Mouse (Mus musculus): ENCODE results near the gene Gm14137. TPM values are rescaled to one million over a fixed set of nuclear protein-coding genes. Genes with fewer than 3 reads are reported as not detected.
A peak's percentile ranks its signal among the peaks of the same experiment; 100 is the strongest.

Gene Gm14137
- polyA plus RNA-seq, 1 experiment = not detected

GRCm38 (mm10) chr2:119194140-119194539 lies 19.8 kb downstream of the Gm14137 start:
- no peak overlapping the region for H3K4me3 ChIP-seq (ENCODE audit: insufficient read depth, low read length)
- TF ChIP-seq POLR2A (IDR thresholded peaks at IDR 0.05; ENCODE audit: borderline replicate concordance, low read depth, low read length) = no peak
- TF ChIP-seq CTCF (IDR thresholded peaks at IDR 0.05; ENCODE audit: low read depth, low read length) = no peak
- no peak overlapping the region for H3K27ac ChIP-seq (ENCODE audit: insufficient read depth, low read depth, low read length)
- H3K4me1 ChIP-seq (ENCODE audit: control insufficient read depth, insufficient read depth, low read length) = peaks cover under 1% of the 10 kb centered on the region; the same call in 1 of the 2 replicates

- H3K4me3 ChIP-seq (ENCODE audit: insufficient read depth, low read length) = no peak overlapping the region
- no peak overlapping the region for H3K27ac ChIP-seq (ENCODE audit: insufficient read depth, low read depth, low read length)
- no peak for TF ChIP-seq CTCF (IDR thresholded peaks at IDR 0.05; ENCODE audit: low read depth, low read length)
- no peak for TF ChIP-seq POLR2A (IDR thresholded peaks at IDR 0.05; ENCODE audit: borderline replicate concordance, low read depth, low read length)
- no peaks in the 10 kb centered on the region for H3K4me1 ChIP-seq (ENCODE audit: control insufficient read depth, insufficient read depth, low read length)
Measured at GRCm38 (mm10) chr2:119196316-119197108, 22.2 kb downstream of the Gm14137 start.

GRCm38 (mm10) chr2:119197493-119197892 lies 23.2 kb downstream of the Gm14137 start:
- Histone ChIP-seq H3K4me3 (ENCODE audit: insufficient read depth, low read length) (no peak overlapping the region), H3K4me1 (ENCODE audit: control insufficient read depth, insufficient read depth, low read length) (peaks cover under 1% of the 10 kb centered on the region; the same call in 1 of the 2 replicates), H3K27ac (ENCODE audit: insufficient read depth, low read depth, low read length) (no peak overlapping the region)
- TF ChIP-seq POLR2A (IDR thresholded peaks at IDR 0.05; ENCODE audit: borderline replicate concordance, low read depth, low read length) = no peak
- TF ChIP-seq CTCF (IDR thresholded peaks at IDR 0.05; ENCODE audit: low read depth, low read length) = no peak

GRCm38 (mm10) chr2:119198049-119198448 lies 23.7 kb downstream of the Gm14137 start:
- Histone ChIP-seq H3K4me1 (ENCODE audit: control insufficient read depth, insufficient read depth, low read length) (peaks cover 6% of the 10 kb centered on the region), H3K4me3 (ENCODE audit: insufficient read depth, low read length) (no peak overlapping the region), H3K27ac (ENCODE audit: insufficient read depth, low read depth, low read length) (no peak overlapping the region)
- TF ChIP-seq CTCF (IDR thresholded peaks at IDR 0.05; ENCODE audit: low read depth, low read length) (no peak), POLR2A (IDR thresholded peaks at IDR 0.05; ENCODE audit: borderline replicate concordance, low read depth, low read length) (no peak)

GRCm38 (mm10) chr2:119198934-119199333 lies 24.6 kb downstream of the Gm14137 start:
- Histone ChIP-seq H3K27ac (ENCODE audit: insufficient read depth, low read depth, low read length) (no peak overlapping the region), H3K4me1 (ENCODE audit: control insufficient read depth, insufficient read depth, low read length) (peaks cover 14% of the 10 kb centered on the region), H3K4me3 (ENCODE audit: insufficient read depth, low read length) (no peak overlapping the region)
- TF ChIP-seq CTCF (IDR thresholded peaks at IDR 0.05; ENCODE audit: low read depth, low read length) (no peak), POLR2A (IDR thresholded peaks at IDR 0.05; ENCODE audit: borderline replicate concordance, low read depth, low read length) (no peak)

GRCm38 (mm10) chr2:119202914-119203453 lies 28.7 kb downstream of the Gm14137 start:
- peaks cover 18% of the 10 kb centered on the region for H3K4me1 ChIP-seq (ENCODE audit: control insufficient read depth, insufficient read depth, low read length)
- no peak overlapping the region for H3K4me3 ChIP-seq (ENCODE audit: insufficient read depth, low read length)
- H3K27ac ChIP-seq (ENCODE audit: insufficient read depth, low read depth, low read length) = no peak overlapping the region
- TF ChIP-seq POLR2A (IDR thresholded peaks at IDR 0.05; ENCODE audit: borderline replicate concordance, low read depth, low read length) (no peak), CTCF (IDR thresholded peaks at IDR 0.05; ENCODE audit: low read depth, low read length) (no peak)

- TF ChIP-seq POLR2A (IDR thresholded peaks at IDR 0.05; ENCODE audit: borderline replicate concordance, low read depth, low read length) = no peak
- TF ChIP-seq CTCF (IDR thresholded peaks at IDR 0.05; ENCODE audit: low read depth, low read length) = no peak
- Histone ChIP-seq H3K4me1 (ENCODE audit: control insufficient read depth, insufficient read depth, low read length) (peaks cover 18% of the 10 kb centered on the region), H3K27ac (ENCODE audit: insufficient read depth, low read depth, low read length) (no peak overlapping the region), H3K4me3 (ENCODE audit: insufficient read depth, low read length) (no peak overlapping the region)
Measured at GRCm38 (mm10) chr2:119203871-119204460, 29.7 kb downstream of the Gm14137 start.

- Histone ChIP-seq H3K4me3 (ENCODE audit: insufficient read depth, low read length) (peak overlapping the region; percentile 88), H3K4me1 (ENCODE audit: control insufficient read depth, insufficient read depth, low read length) (peaks cover 19% of the 10 kb centered on the region), H3K27ac (ENCODE audit: insufficient read depth, low read depth, low read length) (peak overlapping the region; percentile 87)
- TF ChIP-seq POLR2A (IDR thresholded peaks at IDR 0.05; ENCODE audit: borderline replicate concordance, low read depth, low read length) (no peak), CTCF (IDR thresholded peaks at IDR 0.05; ENCODE audit: low read depth, low read length) (no peak)
Measured at GRCm38 (mm10) chr2:119207961-119208343, 33.6 kb downstream of the Gm14137 start.

- Histone ChIP-seq H3K27ac (ENCODE audit: insufficient read depth, low read depth, low read length) (peak within 1 kb of the TSS; percentile 87), H3K4me1 (ENCODE audit: control insufficient read depth, insufficient read depth, low read length) (peaks cover 13% of the 10 kb centered on the region), H3K4me3 (ENCODE audit: insufficient read depth, low read length) (peak within 1 kb of the TSS; percentile 88)
- TF ChIP-seq POLR2A (IDR thresholded peaks at IDR 0.05; ENCODE audit: borderline replicate concordance, low read depth, low read length) (no peak), CTCF (IDR thresholded peaks at IDR 0.05; ENCODE audit: low read depth, low read length) (no peak)
Measured at GRCm38 (mm10) chr2:119208344-119209175, 34.3 kb downstream of the Gm14137 start, which contains the start of the genes Zfyve19 and Dnajc17. Gene Zfyve19, plus strand, starts transcription at chr2:119208617. Gene Dnajc17, minus strand, starts transcription at chr2:119208795.
